Mouse (Mus musculus): Measurements from ENCODE around the gene Rbfox1. TPM values are rescaled to one million over a fixed set of nuclear protein-coding genes. Genes with fewer than 3 reads are reported as not detected.

Rbfox1 gene
- polyA plus RNA-seq, 1 experiment from 2014 or later: 4.7 TPM

DNA sequence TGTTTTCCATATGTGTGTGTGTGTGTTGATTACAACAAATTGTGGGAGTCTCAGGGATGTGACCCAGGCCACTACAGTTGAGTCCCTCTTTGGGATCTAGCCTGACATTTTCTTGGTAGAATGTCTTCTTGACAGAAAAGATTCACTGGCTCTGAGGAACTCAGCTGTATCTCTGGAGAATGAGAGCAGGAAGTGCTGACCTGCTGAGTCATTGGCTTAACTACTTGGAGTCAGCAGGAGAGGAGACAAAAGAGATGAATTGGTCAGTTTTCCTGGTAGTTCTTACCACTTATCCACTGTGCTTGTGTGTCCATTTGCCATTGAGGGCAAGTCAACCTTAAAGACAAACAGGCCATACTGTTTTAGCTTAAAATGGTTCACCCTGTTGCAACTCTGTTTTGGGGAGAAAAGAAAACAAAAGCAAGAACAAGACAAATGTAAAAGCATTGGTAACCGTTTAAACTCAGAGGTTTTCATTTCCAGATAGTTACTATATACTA lies 1561.7 kb downstream of the Rbfox1 start:
- Histone ChIP-seq H3K36me3 (ENCODE audit: control insufficient read depth, insufficient read depth, low read length) (no peaks in the 10 kb centered on the region), H3K4me1 (ENCODE audit: control insufficient read depth in 2 of 2, insufficient read depth in 2 of 2, low read length in 2 of 2) (no peaks in the 10 kb centered on the region; a peak in 1 of 4 replicates), H3K27ac (replicated peaks in 1 of 2; ENCODE audit: control insufficient read depth in 1 of 2, insufficient read depth in 1 of 2, low read depth in 2 of 2, low read length in 2 of 2) (no peak overlapping the region), H3K27me3 (ENCODE audit: control insufficient read depth, insufficient read depth, low read length) (no peaks in the 10 kb centered on the region), H3K9me3 (ENCODE audit: control insufficient read depth, low read length) (no peaks in the 10 kb centered on the region), H3K9ac (ENCODE audit: low read length) (no peak overlapping the region), H3K4me2 (ENCODE audit: low read length) (no peak overlapping the region), H3K4me3 (ENCODE audit: control insufficient read depth in 1 of 2, insufficient read depth in 1 of 2, low read depth in 1 of 2, low read length in 2 of 2) (no peak overlapping the region)
- WGBS: 74% methylated on average over 1 of the region's 1 CpGs
- no peak for ATAC-seq (ENCODE audit: insufficient number of reproducible peaks, insufficient read depth, low FRiP score, low read depth)

DNA sequence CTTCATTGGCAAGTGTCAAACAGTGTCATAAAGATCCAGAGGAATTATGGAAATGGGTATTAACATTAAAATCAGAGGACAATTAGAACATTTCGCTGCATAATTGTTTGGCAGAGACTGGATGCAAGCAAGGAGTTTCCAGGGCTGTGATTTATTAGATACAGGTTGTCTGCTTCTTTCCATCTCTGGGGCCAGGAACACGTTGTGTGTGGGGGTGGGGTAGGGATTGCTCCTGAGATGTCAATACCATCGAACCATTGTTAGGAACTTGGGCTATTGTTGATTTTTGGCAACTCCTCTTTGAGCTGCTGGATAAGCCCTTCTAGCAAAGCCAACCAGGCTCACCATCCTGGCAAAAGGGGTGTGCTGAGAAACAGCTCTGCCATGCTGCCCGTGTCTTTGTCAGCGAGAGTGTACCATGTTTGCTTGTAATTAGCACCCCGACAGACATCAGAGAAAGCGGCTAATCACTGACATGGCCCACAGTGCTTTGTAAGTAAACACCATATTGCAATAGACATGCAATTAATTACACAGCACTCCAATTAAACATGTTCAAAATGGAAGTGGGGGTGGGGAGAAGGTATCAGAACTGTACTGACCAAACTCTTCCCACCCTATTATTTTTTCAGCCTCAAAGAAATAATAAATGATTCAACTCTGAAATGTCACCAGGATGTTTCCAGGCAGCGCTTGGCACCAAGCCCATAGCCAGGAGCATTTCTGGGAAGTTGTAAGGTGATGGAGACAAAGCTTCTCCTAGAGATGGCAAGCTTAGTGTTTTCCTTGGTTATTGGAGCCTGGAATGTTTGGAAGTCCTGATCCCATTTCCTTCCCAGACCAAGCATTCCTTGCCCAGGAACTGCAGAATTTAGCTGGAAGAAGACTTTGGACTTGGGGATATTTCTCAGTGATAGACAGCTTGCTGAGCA lies 1562.8 kb downstream of the Rbfox1 start:
- Histone ChIP-seq H3K27ac (replicated peaks in 1 of 2; ENCODE audit: control insufficient read depth in 1 of 2, insufficient read depth in 1 of 2, low read depth in 2 of 2, low read length in 2 of 2) (no peak overlapping the region), H3K4me1 (ENCODE audit: control insufficient read depth in 2 of 2, insufficient read depth in 2 of 2, low read length in 2 of 2) (no peaks in the 10 kb centered on the region; a peak in 1 of 4 replicates), H3K36me3 (ENCODE audit: control insufficient read depth, insufficient read depth, low read length) (no peaks in the 10 kb centered on the region), H3K4me2 (ENCODE audit: low read length) (no peak overlapping the region), H3K9me3 (ENCODE audit: control insufficient read depth, low read length) (no peaks in the 10 kb centered on the region), H3K9ac (ENCODE audit: low read length) (no peak overlapping the region), H3K27me3 (ENCODE audit: control insufficient read depth, insufficient read depth, low read length) (no peaks in the 10 kb centered on the region), H3K4me3 (ENCODE audit: control insufficient read depth in 1 of 2, insufficient read depth in 1 of 2, low read depth in 1 of 2, low read length in 2 of 2) (no peak overlapping the region)
- WGBS: 65% methylated on average over 8 of the region's 8 CpGs
- ATAC-seq (ENCODE audit: insufficient number of reproducible peaks, insufficient read depth, low FRiP score, low read depth): no peak

GRCm38 (mm10) chr16:7451193-7451592 lies 1566.0 kb downstream of the Rbfox1 start:
- Histone ChIP-seq H3K4me1 (ENCODE audit: control insufficient read depth in 2 of 2, insufficient read depth in 2 of 2, low read length in 2 of 2) (no peaks in the 10 kb centered on the region; a peak in 1 of 4 replicates), H3K27me3 (ENCODE audit: control insufficient read depth, insufficient read depth, low read length) (no peaks in the 10 kb centered on the region), H3K36me3 (ENCODE audit: control insufficient read depth, insufficient read depth, low read length) (no peaks in the 10 kb centered on the region), H3K4me2 (ENCODE audit: low read length) (no peak overlapping the region), H3K4me3 (ENCODE audit: control insufficient read depth in 1 of 2, insufficient read depth in 1 of 2, low read depth in 1 of 2, low read length in 2 of 2) (no peak overlapping the region), H3K9me3 (ENCODE audit: control insufficient read depth, low read length) (no peaks in the 10 kb centered on the region), H3K9ac (ENCODE audit: low read length) (no peak overlapping the region), H3K27ac (replicated peaks in 1 of 2; ENCODE audit: control insufficient read depth in 1 of 2, insufficient read depth in 1 of 2, low read depth in 2 of 2, low read length in 2 of 2) (no peak overlapping the region)
- 82% methylated on average over 3 of the region's 3 CpGs for WGBS
- no peak for ATAC-seq (ENCODE audit: insufficient number of reproducible peaks, insufficient read depth, low FRiP score, low read depth)

GRCm38 (mm10) chr16:7457571-7457970 lies 1572.4 kb downstream of the Rbfox1 start:
- H3K27me3 ChIP-seq (ENCODE audit: control insufficient read depth, insufficient read depth, low read length): no peaks in the 10 kb centered on the region
- no peak overlapping the region for H3K4me3 ChIP-seq (ENCODE audit: control insufficient read depth in 1 of 2, insufficient read depth in 1 of 2, low read depth in 1 of 2, low read length in 2 of 2)
- H3K27ac ChIP-seq (replicated peaks in 1 of 2; ENCODE audit: control insufficient read depth in 1 of 2, insufficient read depth in 1 of 2, low read depth in 2 of 2, low read length in 2 of 2): no peak overlapping the region
- WGBS: 80% methylated on average over 4 of the region's 4 CpGs
- no peak for ATAC-seq (ENCODE audit: insufficient number of reproducible peaks, insufficient read depth, low FRiP score, low read depth)
- H3K4me2 ChIP-seq (ENCODE audit: low read length): no peak overlapping the region
- no peaks in the 10 kb centered on the region for H3K4me1 ChIP-seq (ENCODE audit: control insufficient read depth in 2 of 2, insufficient read depth in 2 of 2, low read length in 2 of 2)
- no peaks in the 10 kb centered on the region for H3K9me3 ChIP-seq (ENCODE audit: control insufficient read depth, low read length)
- no peaks in the 10 kb centered on the region for H3K36me3 ChIP-seq (ENCODE audit: control insufficient read depth, insufficient read depth, low read length)
- no peak overlapping the region for H3K9ac ChIP-seq (ENCODE audit: low read length)
